Comparison of ENCODE assay signal across 29 mouse cellular contexts in the genomic region with DNA sequence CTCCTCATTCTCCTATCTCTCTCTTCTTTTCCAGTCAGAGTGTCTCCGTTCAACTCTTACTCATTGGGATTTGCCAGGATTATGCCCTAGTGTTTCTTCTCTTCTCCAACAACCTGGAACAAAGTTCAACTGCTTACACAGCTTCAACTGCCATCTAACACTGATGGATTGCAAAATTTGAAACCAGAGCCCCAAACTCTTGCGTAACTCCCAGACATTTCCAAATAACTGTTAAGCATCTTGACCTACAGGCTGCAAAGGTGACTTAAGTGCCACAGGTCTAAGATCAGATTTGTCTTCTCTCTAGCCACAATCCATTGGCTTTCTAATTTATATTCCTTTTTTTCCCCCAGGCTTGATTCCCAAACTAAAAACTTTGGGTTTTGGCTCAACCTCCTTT.
DNase-seq lines count a peak whose midpoint lies in the region; ATAC-seq and TF ChIP-seq lines count a peak whose summit lies in the region.
"Had no signal": no experiment of that assay in that cellular context is flagged by ENCODE, and none has a peak within 500 bp of the region (broad histone marks: within the 10 kb centered on the region; RNA-seq: fewer than 3 reads in every experiment).

No protein-coding gene starts in this region.

- TF ChIP-seq POLR2A in kidney, adult 2 months (IDR thresholded peaks at IDR 0.05; ENCODE audit: low read depth, low read length) = no peak

- no peak for ATAC-seq in hindbrain, postnatal 0 days
- ATAC-seq: forebrain, embryonic 13.5 days; intestine, postnatal 0 days; Patski had no signal

- H3K27ac ChIP-seq in kidney, adult 2 months (ENCODE audit: insufficient read depth, low read depth, low read length) = no peak overlapping the region
- H3K27ac ChIP-seq in hindbrain, postnatal 0 days = no peak overlapping the region
- H3K27ac ChIP-seq: embryonic facial prominence, embryonic 12.5 days; forebrain, embryonic 13.5 days; gastrocnemius, adult 2 months; heart, embryonic 10.5 days; hindbrain, embryonic 10.5 days; layer of hippocampus, adult 2 months; limb, embryonic 13.5 days; liver, embryonic 15.5 days; macrophage; neural tube, embryonic 15.5 days had no signal

- no peak overlapping the region for H3K9ac ChIP-seq in hindbrain, postnatal 0 days (replicated peaks; ENCODE audit: low read length)
- H3K9ac ChIP-seq: embryonic facial prominence, embryonic 12.5 days; forebrain, embryonic 13.5 days; limb, embryonic 13.5 days; liver, embryonic 15.5 days; neural tube, embryonic 15.5 days had no signal

- DNase-seq in kidney, adult 2 months = peak; percentile 44
- no peak for DNase-seq in kidney, postnatal 14 days
- DNase-seq in lung, postnatal 25 days (ENCODE audit: low spot score) = peak; percentile 9
- no peak for DNase-seq in lung, postnatal 10 days
- peak; percentile 59 for DNase-seq in gonadal fat pad, adult 2 months (ENCODE audit: low read depth)
- no peak for DNase-seq in hindbrain, postnatal 0 days (ENCODE audit: low spot score)
- no peak for DNase-seq in spleen, adult 12 weeks (ENCODE audit: low spot score)
- DNase-seq in spleen, adult 18-20 months = no peak
- DNase-seq: adrenal gland, adult 8-10 months; cerebellum, adult 2 months; cerebellum, postnatal 25 days; gastrocnemius, adult 2 months; kidney, postnatal 25 days; right cerebral cortex, adult 18-20 months; right cerebral cortex, postnatal 4 days; thymus, adult 18-20 months; thymus, postnatal 36 days had no signal

- no peaks in the 10 kb centered on the region for H3K4me1 ChIP-seq in kidney, adult 2 months (ENCODE audit: control insufficient read depth, insufficient read depth, low read length)
- no peaks in the 10 kb centered on the region for H3K4me1 ChIP-seq in hindbrain, postnatal 0 days (ENCODE audit: insufficient read depth, low read length)
- H3K4me1 ChIP-seq: forebrain, embryonic 13.5 days; heart, embryonic 10.5 days; hindbrain, embryonic 10.5 days; limb, embryonic 13.5 days; liver, embryonic 15.5 days; neural tube, embryonic 15.5 days had no signal

- H3K27me3 ChIP-seq in kidney, adult 2 months (replicated peaks; ENCODE audit: control insufficient read depth, insufficient read depth, low read length) = no peaks in the 10 kb centered on the region
- no peaks in the 10 kb centered on the region for H3K27me3 ChIP-seq in hindbrain, postnatal 0 days (ENCODE audit: insufficient read depth, low read length)
- H3K27me3 ChIP-seq: embryonic facial prominence, embryonic 12.5 days; forebrain, embryonic 13.5 days; liver, embryonic 15.5 days; neural tube, embryonic 15.5 days had no signal

- no peaks in the 10 kb centered on the region for H3K36me3 ChIP-seq in kidney, adult 2 months (ENCODE audit: control insufficient read depth, insufficient read depth, low read length)
- H3K36me3 ChIP-seq in hindbrain, postnatal 0 days (ENCODE audit: insufficient read depth, low read length) = no peaks in the 10 kb centered on the region
- H3K36me3 ChIP-seq: embryonic facial prominence, embryonic 12.5 days; heart, embryonic 10.5 days; hindbrain, embryonic 10.5 days; limb, embryonic 13.5 days; liver, embryonic 15.5 days; neural tube, embryonic 15.5 days had no signal

- no peaks in the 10 kb centered on the region for H3K9me3 ChIP-seq in hindbrain, postnatal 0 days (ENCODE audit: low read length)
- H3K9me3 ChIP-seq: embryonic facial prominence, embryonic 12.5 days; forebrain, embryonic 13.5 days; heart, embryonic 10.5 days; hindbrain, embryonic 10.5 days; limb, embryonic 13.5 days; liver, embryonic 15.5 days; neural tube, embryonic 15.5 days had no signal

- 60% methylated on average over 2 of the region's 2 CpGs for WGBS in kidney, adult 2 months
- 91% methylated on average over 2 of the region's 2 CpGs for WGBS in hindbrain, postnatal 0 days

- H3K4me3 ChIP-seq in kidney, adult 2 months (ENCODE audit: insufficient read depth, low read depth, low read length) = no peak overlapping the region
- H3K4me3 ChIP-seq in hindbrain, postnatal 0 days (ENCODE audit: low read length) = no peak overlapping the region
- H3K4me3 ChIP-seq: embryonic facial prominence, embryonic 12.5 days; forebrain, embryonic 13.5 days; gastrocnemius, adult 2 months; heart, embryonic 10.5 days; hindbrain, embryonic 10.5 days; layer of hippocampus, adult 2 months; limb, embryonic 13.5 days; liver, embryonic 15.5 days; neural tube, embryonic 15.5 days had no signal

- no peak overlapping the region for H3K4me2 ChIP-seq in hindbrain, postnatal 0 days (ENCODE audit: low read depth, low read length)
- H3K4me2 ChIP-seq: embryonic facial prominence, embryonic 12.5 days; forebrain, embryonic 13.5 days; limb, embryonic 13.5 days; liver, embryonic 15.5 days; midbrain, embryonic 11.5 days; neural tube, embryonic 15.5 days had no signal

- no peak for TF ChIP-seq CTCF in kidney, adult 2 months (conservative IDR thresholded peaks at IDR 0.05; ENCODE audit: insufficient read depth, insufficient read length, low read depth, low read length)
- TF ChIP-seq CTCF in hindbrain, postnatal 0 days (IDR thresholded peaks at IDR 0.05; ENCODE audit: low read depth) = no peak

Comparison
In these comparisons a context has a peak if more than half of its experiments do, and no peak if none do; other contexts are left out.
1. DNase-seq: peak in kidney, adult 2 months (single experiment), lung, postnatal 25 days (single experiment) and gonadal fat pad, adult 2 months (single experiment); none in kidney, postnatal 14 days (single experiment), lung, postnatal 10 days (single experiment), hindbrain, postnatal 0 days (single experiment), spleen, adult 12 weeks (single experiment) and spleen, adult 18-20 months (0 of 2).